Comparison of ENCODE assay signal across 16 mouse cellular contexts in the genomic region with DNA sequence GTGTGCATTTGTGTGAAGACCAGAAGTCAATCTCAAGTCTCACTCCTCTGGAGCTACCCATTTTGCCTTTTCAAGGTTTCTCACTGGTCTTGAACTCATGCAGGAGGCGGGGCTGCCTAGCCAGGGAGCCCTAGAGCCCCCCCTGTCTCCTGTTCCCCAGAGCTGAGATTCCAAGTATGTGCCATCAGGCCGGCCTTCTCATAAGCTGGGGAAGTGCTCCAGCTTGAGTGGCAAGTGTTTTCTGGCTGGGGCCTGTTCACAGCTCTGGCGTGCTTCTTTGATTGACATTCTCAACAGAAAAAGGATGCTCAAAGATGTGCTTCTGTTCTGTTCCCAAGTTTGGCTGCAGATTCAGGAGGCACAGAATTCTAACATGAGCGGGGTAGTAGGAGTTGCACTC. TPM values are rescaled to one million over a fixed set of nuclear protein-coding genes. Genes with fewer than 3 reads are reported as not detected.
"Had no signal": no experiment of that assay in that cellular context is flagged by ENCODE, and none has a peak within 500 bp of the region (broad histone marks: within the 10 kb centered on the region; RNA-seq: fewer than 3 reads in every experiment).

No protein-coding gene starts in this region.

- ATAC-seq: intestine, embryonic 16.5 days had no signal

- H3K4me1 ChIP-seq: limb, embryonic 12.5 days; limb, embryonic 15.5 days; liver, embryonic 13.5 days had no signal

- H3K36me3 ChIP-seq: limb, embryonic 12.5 days; limb, embryonic 15.5 days; liver, embryonic 13.5 days had no signal

- H3K4me2 ChIP-seq: limb, embryonic 12.5 days; limb, embryonic 15.5 days; liver, embryonic 13.5 days; midbrain, embryonic 11.5 days had no signal

- H3K9ac ChIP-seq: limb, embryonic 12.5 days; limb, embryonic 15.5 days; liver, embryonic 13.5 days had no signal

- H3K27me3 ChIP-seq: limb, embryonic 12.5 days; limb, embryonic 15.5 days; liver, embryonic 13.5 days had no signal

- H3K9me3 ChIP-seq: limb, embryonic 12.5 days; limb, embryonic 15.5 days; liver, embryonic 13.5 days; megakaryocyte, embryonic 14.5 days had no signal

- H3K27ac ChIP-seq: limb, embryonic 12.5 days; limb, embryonic 15.5 days; liver, embryonic 13.5 days had no signal

- H3K4me3 ChIP-seq: limb, embryonic 12.5 days; limb, embryonic 15.5 days; liver, embryonic 13.5 days; megakaryocyte, embryonic 14.5 days had no signal

- DNase-seq: kidney, adult 18-20 months; kidney, adult 9 months; kidney, postnatal 25 days; left cerebral cortex, postnatal 4 days; liver, embryonic 13.5 days; lung, adult 2 months; midbrain, embryonic 14.5 days; thymus, postnatal 25 days had no signal

RNA-seq across cellular contexts. Expression of gene Tubb1, which starts 50.1 kb away (rescaled TPM):
- total RNA-seq: layer of hippocampus, postnatal 14 days; left cerebral cortex, postnatal 4 days had no signal
- polyA plus RNA-seq: small intestine, adult 2 months had no signal

RNA-seq across cellular contexts. Expression of gene Gm20721, which starts 53.9 kb away (rescaled TPM):
- total RNA-seq: midbrain, postnatal 0 days had no signal
- polyA plus RNA-seq: lung, adult 2 months; small intestine, adult 2 months had no signal
